In genomic region chr1:184877306-184877705, GRCm38 (mm10) we compare ENCODE assay signal across 30 mouse cellular contexts. TPM values are rescaled to one million over a fixed set of nuclear protein-coding genes. Genes with fewer than 3 reads are reported as not detected.
DNase-seq lines count a peak whose midpoint lies in the region; ATAC-seq and TF ChIP-seq lines count a peak whose summit lies in the region.
"Had no signal": no experiment of that assay in that cellular context is flagged by ENCODE, and none has a peak within 500 bp of the region (broad histone marks: within the 10 kb centered on the region; RNA-seq: fewer than 3 reads in every experiment).

No protein-coding gene starts in this region.

- TF ChIP-seq CTCF in liver, adult 2 months (IDR thresholded peaks at IDR 0.05; ENCODE audit: low read depth, low read length): no peak
- no peak for TF ChIP-seq CTCF in intestine, postnatal 0 days (IDR thresholded peaks at IDR 0.05; ENCODE audit: low read depth)

- TF ChIP-seq POLR2A in liver, adult 2 months (IDR thresholded peaks at IDR 0.05; ENCODE audit: extremely low read depth, insufficient read depth, low read length): no peak

- no peaks in the 10 kb centered on the region for H3K27me3 ChIP-seq in liver, adult 2 months (ENCODE audit: control insufficient read depth, insufficient read depth, low read length)
- H3K27me3 ChIP-seq in liver, embryonic 11.5 days (replicated peaks; ENCODE audit: control insufficient read depth, insufficient read depth, low read length): peaks cover 18% of the 10 kb centered on the region
- H3K27me3 ChIP-seq in intestine, postnatal 0 days (replicated peaks; ENCODE audit: control insufficient read depth, insufficient read depth, low read length): 0 out of 2 replicates have a peak, but pooled peaks cover 3% of the 10 kb centered on the region

- no peak for ATAC-seq in liver, embryonic 11.5 days (replicated peaks; ENCODE audit: low FRiP score)
- ATAC-seq in intestine, postnatal 0 days: 0 out of 2 replicates have a peak, but pooled peaks have one; percentile 36
- ATAC-seq: forebrain, embryonic 14.5 days; hindbrain, postnatal 0 days had no signal

- 42% methylated on average over 2 of the region's 2 CpGs for WGBS in liver, adult 2 months
- 58% methylated on average over 2 of the region's 2 CpGs for WGBS in liver, embryonic 11.5 days
- 77% methylated on average over 2 of the region's 2 CpGs for WGBS in intestine, postnatal 0 days

- H3K79me2 ChIP-seq in liver, adult 2 months (ENCODE audit: control insufficient read depth, insufficient read depth, low read length): peaks cover 44% of the 10 kb centered on the region

- no peak overlapping the region for H3K4me2 ChIP-seq in liver, embryonic 11.5 days
- no peak overlapping the region for H3K4me2 ChIP-seq in intestine, postnatal 0 days (replicated peaks; ENCODE audit: low read depth)
- H3K4me2 ChIP-seq: embryonic facial prominence, embryonic 12.5 days; heart, embryonic 15.5 days; hindbrain, embryonic 12.5 days; lung, embryonic 15.5 days; neural tube, embryonic 12.5 days had no signal

- no peaks in the 10 kb centered on the region for H3K9me3 ChIP-seq in liver, embryonic 11.5 days (ENCODE audit: control insufficient read depth, low read length)
- no peaks in the 10 kb centered on the region for H3K9me3 ChIP-seq in intestine, postnatal 0 days (ENCODE audit: control insufficient read depth)
- H3K9me3 ChIP-seq: embryonic facial prominence, embryonic 12.5 days; G1E; heart, embryonic 10.5 days; heart, embryonic 15.5 days; hindbrain, embryonic 12.5 days; lung, embryonic 15.5 days; midbrain, embryonic 10.5 days; neural tube, embryonic 12.5 days had no signal

- peak; percentile 76 to 80 for DNase-seq in frontal cortex, adult 2 months (ENCODE audit: extremely low spot score in 1 of 2, low spot score in 1 of 2)
- no peak for DNase-seq in frontal cortex, postnatal 14 days (ENCODE audit: low spot score in 2 of 2)
- no peak for DNase-seq in liver, adult 2 months (ENCODE audit: extremely low read depth, low read depth, low spot score)
- DNase-seq in liver, embryonic 11.5 days (ENCODE audit: low spot score): no peak
- DNase-seq in right cerebral cortex, postnatal 36 days (ENCODE audit: low spot score in 2 of 2): peak; percentile 40 to 82
- no peak for DNase-seq in layer of hippocampus, adult 18-20 months (ENCODE audit: low spot score in 2 of 2)
- no peak for DNase-seq in thymus, adult 18-20 months
- DNase-seq: adrenal gland, adult 8-10 months; cerebellum, adult 8-10 months; cerebellum, postnatal 36 days; embryo, embryonic 11 days; gastrocnemius, postnatal 25 days; heart, adult 11 months; kidney, adult 18-20 months; kidney, postnatal 36 days; layer of hippocampus, postnatal 36 days; liver had no signal

- 0 out of 2 replicates have a peak overlapping the region, but pooled peaks have one; percentile 0 for H3K27ac ChIP-seq in liver, adult 2 months (replicated peaks; ENCODE audit: insufficient read depth, low read depth, low read length)
- no peak overlapping the region for H3K27ac ChIP-seq in liver, embryonic 11.5 days (ENCODE audit: low read depth, low read length)
- no peak overlapping the region for H3K27ac ChIP-seq in intestine, postnatal 0 days (ENCODE audit: low read depth, low read length)
- H3K27ac ChIP-seq: embryonic facial prominence, embryonic 12.5 days; heart, embryonic 10.5 days; heart, embryonic 15.5 days; hindbrain, embryonic 12.5 days; hindbrain, postnatal 0 days; lung, embryonic 15.5 days; midbrain, embryonic 10.5 days; neural tube, embryonic 12.5 days had no signal

- peaks cover 56% of the 10 kb centered on the region for H3K4me1 ChIP-seq in liver, adult 2 months (ENCODE audit: control insufficient read depth, insufficient read depth, low read length)
- H3K4me1 ChIP-seq in liver, embryonic 11.5 days (replicated peaks; ENCODE audit: control insufficient read depth, insufficient read depth, low read length): no peaks in the 10 kb centered on the region
- H3K4me1 ChIP-seq in intestine, postnatal 0 days (replicated peaks; ENCODE audit: control insufficient read depth, insufficient read depth, low read length): peaks cover 8% of the 10 kb centered on the region; the same call in 1 of the 2 replicates
- H3K4me1 ChIP-seq: embryonic facial prominence, embryonic 12.5 days had no signal

- H3K36me3 ChIP-seq in liver, adult 2 months (ENCODE audit: control insufficient read depth, insufficient read depth, low read length): peaks cover 11% of the 10 kb centered on the region; the same call in 1 of the 2 replicates
- H3K36me3 ChIP-seq in liver, embryonic 11.5 days (ENCODE audit: control insufficient read depth, insufficient read depth, low read length): no peaks in the 10 kb centered on the region
- H3K36me3 ChIP-seq in intestine, postnatal 0 days (ENCODE audit: control insufficient read depth, insufficient read depth): no peaks in the 10 kb centered on the region
- H3K36me3 ChIP-seq: embryonic facial prominence, embryonic 12.5 days; G1E; heart, embryonic 10.5 days; heart, embryonic 15.5 days; hindbrain, embryonic 12.5 days; lung, embryonic 15.5 days; midbrain, embryonic 10.5 days; neural tube, embryonic 12.5 days had no signal

- no peak overlapping the region for H3K4me3 ChIP-seq in liver, adult 2 months (ENCODE audit: insufficient read depth, low read depth, low read length)
- H3K4me3 ChIP-seq in liver, embryonic 11.5 days (ENCODE audit: low read depth, low read length): no peak overlapping the region
- H3K4me3 ChIP-seq in intestine, postnatal 0 days (ENCODE audit: low read depth, low read length): no peak overlapping the region
- H3K4me3 ChIP-seq: embryonic facial prominence, embryonic 12.5 days; heart, embryonic 10.5 days; heart, embryonic 15.5 days; hindbrain, embryonic 12.5 days; lung, embryonic 15.5 days; midbrain, embryonic 10.5 days; myocyte; neural tube, embryonic 12.5 days had no signal

- no peak overlapping the region for H3K9ac ChIP-seq in liver, adult 2 months (ENCODE audit: low read depth, low read length)
- H3K9ac ChIP-seq in liver, embryonic 11.5 days (ENCODE audit: low read depth, low read length): no peak overlapping the region
- no peak overlapping the region for H3K9ac ChIP-seq in intestine, postnatal 0 days (ENCODE audit: low read depth, low read length)
- H3K9ac ChIP-seq: embryonic facial prominence, embryonic 12.5 days; heart, embryonic 15.5 days; hindbrain, embryonic 12.5 days; lung, embryonic 15.5 days; neural tube, embryonic 12.5 days had no signal

RNA-seq across cellular contexts. Expression of gene C130074G19Rik, which starts 5.7 kb away (rescaled TPM):
- 34.0 and 34.3 TPM in 2 replicates for polyA plus RNA-seq in frontal cortex, adult 2 months (2012; rRNA removed)
- total RNA-seq in liver, adult 2 months (2014; rRNA removed): 84.6 and 88.6 TPM in 2 replicates
- 56.3 and 68.3 TPM in 2 replicates for polyA plus RNA-seq in liver, adult 2 months (2012; rRNA removed)
- 1.9 and 2.0 TPM in 2 replicates for polyA plus RNA-seq in liver, embryonic 11.5 days (2014; fragmentation: Nextera tagmentation; extraction: Ambion mirVana)
- polyA plus RNA-seq in intestine, postnatal 0 days (2015; fragmentation: Nextera tagmentation; extraction: Ambion mirVana): 6.3 and 6.4 TPM in 2 replicates
- 1 to 10 TPM; 7.1 to 8.8 TPM for total RNA-seq in layer of hippocampus, adult 18-20 months (2021)
- total RNA-seq: G1E; megakaryocyte progenitor cell, adult 5-6 weeks had no signal
- polyA plus RNA-seq: G1E had no signal

RNA-seq across cellular contexts. Expression of gene Marc2, which starts 31.1 kb away (rescaled TPM):
- 85.6 and 95.2 TPM in 2 replicates for polyA plus RNA-seq in frontal cortex, adult 2 months (2012; rRNA removed)
- total RNA-seq in liver, adult 2 months (2014; rRNA removed): 563 and 653 TPM in 2 replicates
- polyA plus RNA-seq in liver, adult 2 months (2012; rRNA removed): 365 and 397 TPM in 2 replicates
- 240 and 250 TPM in 2 replicates for polyA plus RNA-seq in liver, embryonic 11.5 days (2014; fragmentation: Nextera tagmentation; extraction: Ambion mirVana)
- polyA plus RNA-seq in intestine, postnatal 0 days (2015; fragmentation: Nextera tagmentation; extraction: Ambion mirVana): 555 and 620 TPM in 2 replicates
- 100 to 1,000 TPM; 117 to 122 TPM for total RNA-seq in layer of hippocampus, adult 18-20 months (2021)

Comparison
In these comparisons a context has a peak if more than half of its experiments do, and no peak if none do; other contexts are left out.
1. DNase-seq: peak in frontal cortex, adult 2 months (2 of 2) and right cerebral cortex, postnatal 36 days (2 of 2); none in frontal cortex, postnatal 14 days (0 of 2), liver, adult 2 months (single experiment), liver, embryonic 11.5 days (single experiment), layer of hippocampus, adult 18-20 months (0 of 2) and thymus, adult 18-20 months (0 of 2).